Mouse (Mus musculus) neural tube, embryonic 14.5 days (tissue): Measurements from ENCODE around the gene Bik. TPM values are rescaled to one million over a fixed set of nuclear protein-coding genes. Genes with fewer than 3 reads are reported as not detected.

Experiments
- ATAC-seq: fragments of 200-750 bp; cut with Nextera tagmentation; 2 replicates; pipeline ENCODE4 v1.8.0; 2017; ENCODE audit warnings: low read depth, mild to moderate bottlenecking, moderate TSS enrichment, moderate library complexity
- H3K27ac ChIP-seq: fragments of 300-500 bp; sonication (generic); 2 replicates; pipeline ENCODE4 v1.5.1; 2014; ENCODE audit warnings: low read depth, mild to moderate bottlenecking, control low read depth, low read length, moderate library complexity, mixed read lengths
- H3K27me3 ChIP-seq: fragments of 300-500 bp; sonication (generic); 2 replicates; pipeline ENCODE4 v1.6.1; 2014; ENCODE audit warnings: low read length; ENCODE audit not compliant: control insufficient read depth, insufficient read depth
- H3K36me3 ChIP-seq: fragments of 300-500 bp; sonication (generic); 2 replicates; pipeline ENCODE4 v1.6.1; 2014; ENCODE audit warnings: low read length, mixed read lengths; ENCODE audit not compliant: control insufficient read depth, insufficient read depth
- H3K4me1 ChIP-seq: fragments of 300-500 bp; sonication (generic); 2 replicates; pipeline ENCODE4 v1.6.1; 2014; ENCODE audit warnings: low read length; ENCODE audit not compliant: control insufficient read depth, insufficient read depth
- H3K4me2 ChIP-seq: fragments of 300-500 bp; sonication (generic); 2 replicates; pipeline ENCODE4 v1.6.1; 2014; ENCODE audit warnings: mild to moderate bottlenecking, low read depth, low read length, control low read depth
- H3K4me3 ChIP-seq: fragments of 300-500 bp; sonication (generic); 2 replicates; pipeline ENCODE4 v1.5.1; 2014; ENCODE audit warnings: low read depth, low read length, control low read depth, mixed read lengths
- H3K9ac ChIP-seq: fragments of 300-500 bp; sonication (generic); replicated peaks from 2 replicates; pipeline ENCODE4 v1.6.1; 2014; ENCODE audit warnings: low read depth, mild to moderate bottlenecking, control low read depth, low read length, mixed read lengths
- H3K9me3 ChIP-seq: fragments of 300-500 bp; sonication (generic); 2 replicates; pipeline ENCODE4 v1.6.1; 2016; ENCODE audit warnings: low read length; ENCODE audit not compliant: control insufficient read depth
- WGBS: fragments of 180-500 bp; shearing (Covaris S2); extraction: QIAGEN DNeasy Blood & Tissue Kit; methylation state at CpG from one replicate; pipeline ENCODE4 v1.1.7; 2014; 5-methylcytosine and 5-hydroxymethylcytosine counted together
- polyA plus RNA-seq: library from polyadenylated mRNA; unstranded; fragments of >200 nt; fragmentation: Nextera tagmentation; extraction: Ambion mirVana; gene quantifications from 2 replicates; pipeline ENCODE4 v1.2.1, GENCODE M21; 2014

Gene Bik
- polyA plus RNA-seq, 1 experiment from 2014 or later: 0.52 TPM

DNA sequence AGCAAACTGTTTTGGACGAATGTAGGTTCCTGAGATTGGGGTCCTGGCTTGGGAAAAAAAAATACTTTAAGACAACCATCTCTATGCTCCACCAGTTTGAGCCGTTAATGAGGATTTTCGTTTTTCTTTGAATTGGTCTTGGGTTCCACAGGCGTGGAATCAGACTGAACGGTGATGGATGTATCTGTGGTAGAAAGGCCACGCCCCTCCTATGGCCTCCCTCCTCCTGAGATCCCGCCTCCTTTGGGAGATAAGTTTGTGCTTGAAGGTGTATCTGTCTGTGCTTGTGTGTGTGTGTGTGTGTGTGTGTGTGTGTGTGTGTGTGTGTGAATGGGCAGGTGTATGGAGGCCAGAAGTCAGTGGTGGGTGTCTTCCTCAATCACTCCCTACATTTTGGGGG, 5.9 kb downstream of the Bik start:
- no peak overlapping the region for H3K9ac ChIP-seq
- no peak overlapping the region for H3K27ac ChIP-seq
- H3K27me3 ChIP-seq: peaks cover under 1% of the 10 kb centered on the region; the same call in 1 of the 2 replicates
- no peak for ATAC-seq
- WGBS: 83% methylated on average over 7 of the region's 7 CpGs
- no peaks in the 10 kb centered on the region for H3K36me3 ChIP-seq
- H3K4me2 ChIP-seq: no peak overlapping the region
- no peak overlapping the region for H3K4me3 ChIP-seq
- H3K9me3 ChIP-seq: no peaks in the 10 kb centered on the region
- H3K4me1 ChIP-seq: no peaks in the 10 kb centered on the region

GRCm38 (mm10) chr15:83534960-83535889, 8.6 kb downstream of the Bik start:
- WGBS: 79% methylated on average over 17 of the region's 17 CpGs
- no peak overlapping the region for H3K9ac ChIP-seq

GRCm38 (mm10) chr15:83535890-83536231, 9.2 kb downstream of the Bik start:
- no peak overlapping the region for H3K4me2 ChIP-seq
- no peak overlapping the region for H3K9ac ChIP-seq
- H3K4me3 ChIP-seq: no peak overlapping the region
- no peak overlapping the region for H3K27ac ChIP-seq
- H3K9me3 ChIP-seq: no peaks in the 10 kb centered on the region
- H3K4me1 ChIP-seq: no peaks in the 10 kb centered on the region
- ATAC-seq: no peak
- H3K27me3 ChIP-seq: no peaks in the 10 kb centered on the region
- whole genome bisulfite sequencing: 87% methylated on average over 6 of the region's 6 CpGs
- no peaks in the 10 kb centered on the region for H3K36me3 ChIP-seq

More at GRCm38 (mm10) chr15:83534960-83535889, 8.6 kb downstream of the Bik start:
- no peak for ATAC-seq
- Histone ChIP-seq H3K36me3 (no peaks in the 10 kb centered on the region), H3K27ac (no peak overlapping the region), H3K27me3 (no peaks in the 10 kb centered on the region), H3K4me3 (no peak overlapping the region), H3K4me2 (no peak overlapping the region), H3K4me1 (no peaks in the 10 kb centered on the region), H3K9me3 (no peaks in the 10 kb centered on the region)

GRCm38 (mm10) chr15:83538855-83539254, 12.2 kb downstream of the Bik start:
- no peaks in the 10 kb centered on the region for H3K4me1 ChIP-seq
- no peak overlapping the region for H3K4me3 ChIP-seq
- H3K4me2 ChIP-seq: no peak overlapping the region
- no peaks in the 10 kb centered on the region for H3K9me3 ChIP-seq
- H3K27ac ChIP-seq: no peak overlapping the region
- H3K9ac ChIP-seq: no peak overlapping the region
- ATAC-seq: no peak
- H3K36me3 ChIP-seq: no peaks in the 10 kb centered on the region
- 96% methylated on average over 2 of the region's 2 CpGs for WGBS
- H3K27me3 ChIP-seq: no peaks in the 10 kb centered on the region

- H3K27me3 ChIP-seq: no peaks in the 10 kb centered on the region
- H3K36me3 ChIP-seq: no peaks in the 10 kb centered on the region
- H3K4me3 ChIP-seq: no peak overlapping the region
- H3K9ac ChIP-seq: no peak overlapping the region
- no peak overlapping the region for H3K27ac ChIP-seq
- no peak overlapping the region for H3K4me2 ChIP-seq
- WGBS: 65% methylated on average over 4 of the region's 4 CpGs
- no peaks in the 10 kb centered on the region for H3K4me1 ChIP-seq
- no peak for ATAC-seq
- H3K9me3 ChIP-seq: no peaks in the 10 kb centered on the region
Measured at GRCm38 (mm10) chr15:83539905-83540304, 13.2 kb downstream of the Bik start.

DNA sequence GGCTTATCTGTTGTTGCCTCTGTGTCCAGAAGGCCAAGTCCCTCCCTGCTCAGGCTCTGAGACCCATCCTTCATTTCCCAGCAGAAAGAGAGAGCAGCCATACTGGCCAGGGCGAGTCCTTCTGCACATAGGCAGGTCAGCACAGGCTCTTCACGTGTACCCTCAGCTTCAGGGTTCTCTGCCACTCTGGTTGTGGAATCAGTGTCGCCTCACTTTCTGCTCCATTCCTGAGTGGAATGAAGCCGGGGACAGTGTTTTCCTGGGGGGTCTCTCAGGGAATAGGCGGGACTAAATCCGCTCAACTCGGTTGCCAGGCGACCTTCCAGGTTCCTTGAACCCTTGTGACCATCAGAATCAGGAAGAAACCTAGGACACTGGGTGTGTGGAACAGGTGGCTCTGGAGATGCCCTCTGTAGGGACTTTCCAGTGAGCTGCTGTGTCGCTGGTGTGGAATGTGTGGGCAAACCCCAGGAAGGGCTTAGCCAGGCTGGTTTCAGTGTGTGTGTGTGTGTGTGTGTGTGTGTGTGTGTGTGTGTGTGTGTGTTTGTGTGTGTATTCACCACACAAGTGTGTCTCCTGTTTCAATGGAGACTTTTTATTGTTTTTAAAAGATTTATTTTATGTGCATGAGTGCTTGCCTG, 15.1 kb downstream of the Bik start:
- no peaks in the 10 kb centered on the region for H3K9me3 ChIP-seq

DNA sequence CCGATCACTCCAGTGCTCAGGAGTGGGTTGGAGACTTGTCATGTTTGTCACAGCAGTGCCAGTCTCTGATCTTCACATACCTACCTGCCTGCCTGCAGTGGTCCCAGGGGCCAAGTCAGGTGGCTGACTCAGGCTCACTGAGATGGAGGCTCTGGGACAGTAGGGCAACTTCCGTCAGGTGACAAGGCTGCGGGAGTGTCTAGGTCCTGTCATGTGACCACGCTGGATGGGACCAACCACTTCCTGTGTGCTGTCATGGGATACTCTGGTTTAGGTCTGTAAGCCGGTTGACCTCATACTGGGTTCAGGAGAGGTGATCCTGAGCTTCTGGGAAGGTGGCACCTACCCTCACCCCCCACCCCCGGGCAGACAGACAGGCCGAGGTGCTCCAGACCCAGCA, 19.4 kb downstream of the Bik start:
- Histone ChIP-seq H3K36me3 (peaks cover 36% of the 10 kb centered on the region), H3K27me3 (no peaks in the 10 kb centered on the region), H3K4me1 (no peaks in the 10 kb centered on the region), H3K27ac (no peak overlapping the region), H3K4me2 (no peak overlapping the region), H3K9ac (no peak overlapping the region), H3K9me3 (no peaks in the 10 kb centered on the region), H3K4me3 (no peak overlapping the region)
- 93% methylated on average over 7 of the region's 7 CpGs for WGBS
- ATAC-seq: no peak

More for the DNA sequence above, 15.1 kb downstream of the Bik start:
- Histone ChIP-seq H3K36me3 (peaks cover 3% of the 10 kb centered on the region), H3K4me2 (no peak overlapping the region), H3K27ac (no peak overlapping the region), H3K4me3 (no peak overlapping the region), H3K4me1 (no peaks in the 10 kb centered on the region), H3K9ac (no peak overlapping the region), H3K27me3 (no peaks in the 10 kb centered on the region)
- 84% methylated on average over 9 of the region's 9 CpGs for WGBS
- no peak for ATAC-seq

DNA sequence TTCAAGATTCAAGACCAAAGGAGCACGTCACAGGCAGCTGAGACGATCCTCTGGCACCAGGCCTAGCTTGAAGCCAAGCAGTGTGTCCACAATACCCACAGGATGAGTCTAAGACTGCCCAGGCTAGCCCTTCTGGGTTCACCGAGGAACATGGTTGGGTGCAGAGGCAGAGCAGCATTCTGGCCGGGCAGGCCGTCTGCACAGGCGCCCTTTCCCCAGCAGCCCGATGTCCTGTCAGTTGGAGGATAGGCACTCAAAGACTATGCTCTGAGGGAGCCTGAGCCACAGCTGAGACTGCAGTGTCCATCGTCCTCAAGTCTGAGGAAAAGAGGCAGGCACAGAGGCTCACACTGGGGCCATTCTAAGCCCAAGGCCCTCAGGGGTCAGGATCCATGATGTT, 20.5 kb downstream of the Bik start:
- ATAC-seq: no peak
- H3K27me3 ChIP-seq: no peaks in the 10 kb centered on the region
- no peak overlapping the region for H3K4me2 ChIP-seq
- 94% methylated on average over 8 of the region's 8 CpGs for WGBS
- H3K36me3 ChIP-seq: peaks cover 36% of the 10 kb centered on the region
- no peak overlapping the region for H3K9ac ChIP-seq
- no peak overlapping the region for H3K4me3 ChIP-seq
- H3K9me3 ChIP-seq: no peaks in the 10 kb centered on the region
- no peaks in the 10 kb centered on the region for H3K4me1 ChIP-seq
- no peak overlapping the region for H3K27ac ChIP-seq

GRCm38 (mm10) chr15:83550137-83550536, 23.5 kb downstream of the Bik start:
- H3K27ac ChIP-seq: no peak overlapping the region
- no peak for ATAC-seq
- peaks cover 36% of the 10 kb centered on the region for H3K36me3 ChIP-seq
- no peaks in the 10 kb centered on the region for H3K9me3 ChIP-seq
- no peak overlapping the region for H3K4me3 ChIP-seq
- no peak overlapping the region for H3K9ac ChIP-seq
- no peaks in the 10 kb centered on the region for H3K4me1 ChIP-seq
- no peaks in the 10 kb centered on the region for H3K27me3 ChIP-seq
- H3K4me2 ChIP-seq: no peak overlapping the region
- 89% methylated on average over 2 of the region's 2 CpGs for WGBS
